Mouse (Mus musculus): ENCODE measurements around the gene Flad1.
"Not testable (repeated sequence)": the region's sequence is repeated elsewhere in the genome, so short reads cannot be mapped to it uniquely, and the experiment has no call there.

The Flad1 gene

DNA sequence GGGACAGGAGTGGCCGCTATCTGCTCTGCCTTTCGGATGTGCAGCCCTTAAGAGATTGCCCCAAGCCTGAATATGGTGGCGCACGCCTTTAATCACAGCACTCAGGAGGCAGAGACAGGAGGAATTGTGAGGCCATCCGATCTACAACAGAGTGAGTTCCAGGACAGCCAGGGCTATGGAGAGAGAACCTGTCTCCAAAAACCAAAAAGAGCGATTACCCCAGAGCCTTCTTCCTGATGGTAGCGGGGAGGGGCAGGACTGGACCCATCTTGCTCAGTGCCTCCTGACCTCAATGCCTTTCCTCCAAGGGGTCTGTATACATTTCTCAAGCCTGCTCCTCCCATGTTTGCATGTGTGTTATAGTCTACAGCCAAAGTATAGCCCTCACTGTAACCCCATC lies 17.4 kb upstream of the Flad1 start:
- not testable (repeated sequence) for DNase-seq (ENCODE audit: low read depth, low spot score)

DNA sequence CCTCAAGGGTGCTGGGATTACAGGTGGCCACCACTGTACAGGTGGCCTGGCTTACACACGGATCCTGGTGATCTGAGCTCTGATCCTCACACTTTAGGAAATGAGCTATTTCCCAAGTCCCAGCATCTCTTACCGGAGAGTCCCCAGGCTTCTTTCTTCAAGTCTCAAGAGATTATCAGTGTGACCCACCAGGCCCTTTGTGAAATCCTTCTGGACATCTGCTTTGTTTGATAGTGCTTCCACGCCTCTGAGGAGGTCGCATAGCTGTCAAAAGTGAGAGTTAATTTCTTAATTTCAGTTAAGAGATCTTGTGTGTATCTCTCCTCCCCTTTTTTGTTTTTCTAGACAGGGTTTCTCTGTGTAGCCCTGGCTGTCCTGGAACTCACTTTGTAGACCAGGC lies 14.2 kb upstream of the Flad1 start:
- DNase-seq (ENCODE audit: low read depth, low spot score) = no peak

DNA sequence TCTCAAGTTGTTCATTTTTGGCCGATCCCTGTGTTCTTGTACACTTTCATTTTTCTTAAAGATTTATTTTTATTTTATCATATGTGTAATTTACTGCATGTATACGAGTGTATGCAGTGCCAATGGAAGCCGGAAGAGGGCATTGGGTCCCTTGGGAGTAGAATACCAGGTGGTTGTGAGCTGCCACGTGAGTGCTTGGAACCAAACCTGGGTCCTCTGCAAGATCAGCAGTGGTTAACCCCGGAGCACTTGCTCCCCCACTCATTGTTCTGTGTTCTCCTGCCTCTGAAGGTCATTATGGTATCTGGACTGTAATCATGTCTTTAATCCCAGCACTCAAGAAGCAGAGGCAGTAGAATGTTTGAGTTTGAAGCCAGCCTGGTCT lies 13.5 kb upstream of the Flad1 start:
- DNase-seq (ENCODE audit: low read depth, low spot score) = no peak

DNA sequence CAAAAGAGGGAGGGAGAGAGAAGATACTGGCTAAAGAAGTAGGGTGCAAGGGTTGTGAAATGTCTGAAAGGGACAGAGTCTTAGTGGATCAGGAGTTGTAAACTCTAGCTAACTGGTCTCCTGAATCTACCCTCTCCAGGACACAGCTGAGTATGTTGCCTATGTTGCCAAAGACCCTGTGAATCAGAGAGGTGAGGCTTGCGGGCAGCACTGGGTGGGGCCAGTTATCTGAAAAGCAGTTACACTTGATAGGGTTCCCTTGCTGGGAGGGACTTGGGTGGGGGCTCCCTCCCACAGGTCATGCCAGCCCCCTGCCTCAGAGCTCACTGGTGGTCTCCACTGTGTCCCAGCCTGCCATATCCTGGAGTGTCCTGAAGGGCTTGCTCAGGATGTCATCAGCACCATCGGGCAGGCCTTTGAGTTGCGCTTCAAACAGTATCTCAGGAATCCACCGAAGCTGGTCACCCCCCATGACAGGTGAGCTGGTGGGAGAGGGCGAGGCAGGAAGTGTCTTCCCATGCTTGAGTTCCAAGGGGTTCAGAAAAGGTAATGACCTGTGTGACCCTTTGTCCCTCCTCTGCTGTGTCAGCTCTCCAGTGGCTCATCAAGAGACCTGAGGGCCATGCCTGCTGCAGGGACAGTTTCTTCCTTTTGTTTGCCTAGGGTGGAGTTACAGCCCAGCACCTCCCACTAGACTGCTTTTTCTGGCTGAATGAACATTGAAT lies 12.9 kb upstream of the Flad1 start:
- no peak for DNase-seq (ENCODE audit: low read depth, low spot score)

DNA sequence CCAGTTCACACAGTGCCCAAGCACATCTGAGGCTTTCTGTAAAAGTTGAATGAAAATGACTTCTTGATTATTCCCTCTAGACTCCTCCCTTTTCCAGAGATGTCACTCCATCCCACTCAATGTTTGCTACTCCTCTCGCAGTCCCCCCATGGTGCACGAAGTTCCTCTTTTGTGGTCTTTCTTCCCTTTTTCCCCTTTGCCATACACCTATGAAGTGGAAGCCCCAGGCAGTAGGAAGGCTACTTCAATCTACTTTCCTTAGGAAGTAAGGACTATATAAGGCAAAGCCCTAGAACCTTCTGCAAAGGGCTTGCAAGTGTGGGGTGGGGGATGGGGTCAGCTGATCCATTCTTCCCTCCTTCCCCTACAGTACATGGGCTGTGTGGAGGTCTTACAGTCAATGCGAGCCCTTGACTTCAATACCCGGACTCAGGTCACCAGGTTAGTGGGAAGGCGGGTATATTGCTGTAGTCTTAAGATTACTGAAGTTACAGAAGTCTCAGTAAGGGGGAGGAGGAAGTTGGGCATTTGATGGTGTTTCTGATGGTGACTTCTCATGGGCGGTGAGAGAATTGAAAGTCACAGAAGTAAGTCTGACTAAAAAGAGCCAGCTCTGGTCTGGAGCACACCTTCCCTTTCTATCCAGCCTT lies 11.0 kb upstream of the Flad1 start:
- DNase-seq (ENCODE audit: low read depth, low spot score) = no peak

DNA sequence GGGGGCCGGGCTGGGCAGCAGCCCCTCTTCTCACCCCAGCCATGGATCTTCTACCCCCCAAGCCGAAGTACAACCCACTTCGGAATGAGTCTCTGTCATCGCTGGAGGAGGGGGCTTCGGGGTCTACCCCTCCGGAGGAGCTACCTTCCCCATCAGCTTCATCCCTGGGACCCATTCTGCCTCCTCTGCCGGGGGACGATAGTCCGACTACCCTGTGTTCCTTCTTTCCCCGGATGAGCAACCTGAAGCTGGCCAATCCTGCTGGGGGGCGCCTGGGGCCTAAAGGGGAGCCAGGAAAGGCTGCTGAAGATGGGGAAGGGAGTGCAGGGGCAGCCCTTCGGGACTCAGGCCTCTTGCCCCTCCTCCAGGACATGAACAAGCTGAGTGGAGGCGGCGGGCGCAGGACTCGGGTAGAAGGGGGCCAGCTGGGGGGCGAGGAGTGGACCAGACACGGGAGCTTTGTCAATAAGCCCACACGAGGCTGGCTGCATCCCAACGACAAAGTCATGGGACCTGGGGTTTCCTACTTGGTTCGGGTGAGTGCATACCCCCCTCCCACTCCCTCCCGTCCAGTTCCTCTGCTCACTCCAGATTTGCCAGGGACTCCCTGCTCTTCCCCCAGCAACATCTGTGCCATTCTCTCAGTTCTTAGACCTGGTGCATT lies 10.3 kb upstream of the Flad1 start:
- DNase-seq (ENCODE audit: low read depth, low spot score) = no peak

DNA sequence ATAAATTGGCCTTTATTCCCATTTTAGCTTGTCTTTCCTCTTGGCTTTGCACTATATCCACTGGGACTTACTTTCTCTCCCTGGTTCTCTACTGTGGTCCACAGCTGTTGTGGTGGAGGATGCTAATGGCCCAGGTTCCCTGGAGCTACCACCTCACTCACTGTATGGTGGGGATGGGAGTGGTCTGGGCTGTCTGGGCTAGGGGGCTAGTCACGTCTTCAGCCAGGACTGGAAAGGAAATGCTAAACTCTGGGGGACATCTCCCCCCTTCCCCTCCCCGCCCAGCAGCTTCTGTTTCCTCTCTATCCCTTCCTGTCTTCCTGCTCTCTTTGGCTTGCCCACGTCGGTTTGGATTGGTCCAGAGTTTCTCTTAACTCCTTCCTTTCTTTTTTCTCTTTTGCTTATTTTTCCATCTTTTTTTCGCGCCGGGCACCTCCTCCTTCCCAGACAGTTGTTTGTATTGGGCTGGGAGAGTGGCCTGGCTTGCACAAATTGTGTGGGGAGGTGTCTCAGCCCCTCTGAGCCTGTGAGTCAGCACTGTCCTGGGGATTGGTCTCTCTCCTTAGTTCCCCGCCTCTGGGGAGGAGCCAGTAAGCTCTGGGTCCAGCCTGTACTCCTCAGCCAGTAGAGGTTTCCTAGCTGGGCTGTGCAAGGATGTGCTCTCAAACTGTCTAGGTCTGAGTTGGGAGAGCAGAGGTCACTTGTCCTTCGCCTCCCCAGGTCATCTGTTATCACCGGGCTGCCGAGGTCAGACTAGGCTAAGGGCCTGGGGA lies 9.5 kb upstream of the Flad1 start:
- peak; percentile 72 for DNase-seq (ENCODE audit: low read depth, low spot score)

DNA sequence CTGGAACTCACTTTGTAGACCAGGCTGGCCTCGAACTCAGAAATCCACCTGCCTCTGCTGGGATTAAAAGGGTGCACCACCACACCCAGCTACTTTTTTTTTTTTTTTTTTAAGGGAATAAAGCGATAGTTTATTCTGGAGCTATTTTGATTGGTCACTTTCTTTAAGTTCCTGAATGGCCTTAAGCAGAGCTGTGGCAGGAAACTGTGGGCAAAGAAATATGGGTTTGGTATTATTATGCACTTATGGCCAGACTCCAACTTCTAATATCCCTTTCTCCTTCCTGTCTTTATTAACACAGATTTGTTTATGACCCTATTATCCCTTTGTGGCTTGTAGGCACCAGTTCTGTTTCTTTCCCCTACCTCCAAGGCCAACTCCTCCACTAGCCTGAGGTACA lies 8.8 kb upstream of the Flad1 start:
- DNase-seq (ENCODE audit: low read depth, low spot score) = no peak

DNA sequence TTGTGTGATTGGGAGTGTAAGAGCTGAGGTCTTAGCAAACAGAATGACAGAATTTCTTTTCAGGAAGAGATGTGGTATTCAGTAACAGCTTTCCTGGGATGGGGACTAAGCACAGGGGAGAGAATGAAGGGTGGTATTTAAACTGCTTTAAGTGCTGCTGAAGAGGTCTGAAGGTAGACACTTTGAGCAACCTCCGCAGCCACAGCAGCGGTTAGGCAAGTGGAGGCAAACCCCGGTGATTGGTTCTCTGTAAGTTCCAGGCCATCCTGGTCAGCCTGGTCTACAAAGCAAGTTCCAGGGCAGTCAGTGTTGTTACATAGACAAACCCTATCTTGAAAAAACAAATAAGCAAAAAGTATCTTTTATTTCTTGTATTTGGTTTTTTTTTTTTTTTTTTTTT lies 8.3 kb upstream of the Flad1 start:
- no peak for DNase-seq (ENCODE audit: low read depth, low spot score)

DNA sequence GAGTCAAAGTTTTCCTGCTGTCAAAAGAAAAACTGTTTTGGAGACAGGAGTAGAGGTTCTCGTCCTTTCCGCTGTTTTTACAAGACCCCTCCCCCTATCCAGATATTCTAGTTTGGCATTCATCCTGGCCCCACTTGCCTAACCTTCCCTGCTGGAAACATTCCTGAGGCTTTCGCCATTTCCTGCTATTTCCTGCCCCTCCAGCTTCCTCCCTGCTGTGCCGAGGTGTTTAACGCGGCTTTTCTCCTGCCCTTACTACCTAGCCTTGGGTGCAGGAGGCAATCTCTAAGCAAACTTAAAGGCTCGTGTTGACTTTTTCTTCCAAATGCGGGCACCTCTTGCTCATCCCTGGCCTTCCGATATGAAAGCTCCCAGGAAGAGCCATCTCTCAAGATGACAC lies 7.9 kb upstream of the Flad1 start:
- DNase-seq (ENCODE audit: low read depth, low spot score) = no peak

DNA sequence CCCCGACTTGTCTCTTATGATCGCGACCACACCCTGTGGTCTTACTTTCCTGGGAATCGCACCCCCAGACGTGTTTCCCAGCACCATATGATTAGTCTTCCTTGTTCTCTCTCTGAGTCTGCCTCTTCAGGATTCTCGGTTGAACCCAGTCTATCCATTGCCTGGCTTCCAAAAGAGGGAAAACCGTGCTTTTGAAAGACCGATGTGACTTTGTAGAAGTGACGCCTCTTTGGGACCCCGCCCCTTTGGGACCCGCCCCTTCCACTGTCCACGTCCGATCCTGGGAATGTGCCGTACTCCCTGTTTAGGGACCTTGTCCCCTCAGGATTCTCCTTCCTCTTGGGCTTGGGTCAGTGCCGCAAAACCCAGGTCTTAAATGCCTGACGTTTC lies 7.2 kb upstream of the Flad1 start:
- no peak for DNase-seq (ENCODE audit: low read depth, low spot score)

DNA sequence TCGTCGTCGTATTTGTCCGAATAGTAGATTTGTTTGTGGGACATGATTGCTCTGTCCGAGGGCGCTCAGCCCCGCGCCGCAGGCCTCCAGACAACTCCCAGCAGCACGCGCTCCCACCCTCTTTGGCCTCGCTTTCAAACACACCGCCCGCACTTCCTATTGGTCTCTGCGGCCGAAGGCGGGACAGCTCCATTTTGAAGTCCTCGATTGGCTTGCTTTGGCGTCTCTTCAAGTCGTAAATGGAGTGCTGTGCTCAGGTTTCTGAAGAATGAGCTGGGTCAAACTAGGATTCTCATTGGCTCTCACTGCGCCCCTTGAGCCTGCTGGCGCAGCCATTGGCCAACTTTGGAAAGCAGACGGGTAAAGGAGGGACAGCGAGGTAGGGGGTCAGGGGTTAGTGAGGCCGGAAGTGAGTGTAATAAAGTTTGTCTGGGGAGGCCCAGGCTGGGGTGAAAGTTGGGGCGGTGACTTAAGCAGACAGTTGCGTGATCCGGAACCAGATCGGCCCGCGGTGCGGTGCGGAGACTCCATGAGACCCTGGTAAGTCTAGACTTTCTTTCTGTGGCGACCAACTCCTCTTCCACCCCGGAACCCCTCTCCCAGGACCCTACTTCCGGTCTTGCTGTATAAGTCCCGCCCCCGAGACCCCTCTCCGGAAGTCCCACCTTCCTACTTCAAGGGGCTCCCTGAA lies 6.6 kb upstream of the Flad1 start, which contains the start of the genes Cks1b and Shc1:
TSS of gene Cks1b (minus strand) at position 214 of the 691 bp plus-strand sequence.
TSS of gene Shc1 (plus strand) at position 274 of the 691 bp plus-strand sequence.
- peak; percentile 98 for DNase-seq (ENCODE audit: low read depth, low spot score)

DNA sequence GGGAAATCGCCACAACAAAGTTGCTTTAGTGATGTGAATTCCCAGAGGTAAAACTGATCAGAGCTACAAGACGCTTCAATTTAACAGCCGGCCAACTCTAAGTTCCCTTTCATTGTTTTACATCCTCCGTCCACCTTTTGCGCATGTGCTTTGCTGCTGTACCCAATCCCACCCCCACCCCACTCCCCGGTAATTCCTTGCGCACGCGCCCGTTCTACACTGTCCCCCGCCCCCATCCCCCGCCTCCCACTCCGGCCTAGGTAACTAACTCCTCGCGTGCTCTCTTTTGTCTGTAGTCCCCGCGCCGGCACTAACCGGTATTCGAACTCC lies 6.1 kb upstream of the Flad1 start:
- DNase-seq (ENCODE audit: low read depth, low spot score) = no peak

DNA sequence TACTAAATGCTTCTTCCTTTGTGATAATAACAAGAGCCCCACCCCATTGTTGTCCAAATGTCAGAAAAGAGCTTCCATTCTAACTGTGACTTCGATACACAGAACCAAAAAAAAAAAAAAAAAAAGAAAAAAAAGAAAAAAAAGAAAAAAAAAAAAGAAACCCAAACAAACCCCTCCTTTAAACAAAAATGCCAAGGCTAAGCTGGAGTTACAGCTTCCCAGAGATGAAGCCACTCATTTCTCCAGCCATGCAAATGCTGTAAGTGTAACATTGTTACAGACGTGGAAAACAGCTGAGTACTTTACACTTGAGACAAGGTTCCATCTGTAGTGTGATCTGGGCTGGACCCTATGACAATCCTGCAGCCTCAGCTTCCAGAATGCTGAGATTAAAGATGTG lies 5.5 kb upstream of the Flad1 start:
- DNase-seq (ENCODE audit: low read depth, low spot score) = no peak

DNA sequence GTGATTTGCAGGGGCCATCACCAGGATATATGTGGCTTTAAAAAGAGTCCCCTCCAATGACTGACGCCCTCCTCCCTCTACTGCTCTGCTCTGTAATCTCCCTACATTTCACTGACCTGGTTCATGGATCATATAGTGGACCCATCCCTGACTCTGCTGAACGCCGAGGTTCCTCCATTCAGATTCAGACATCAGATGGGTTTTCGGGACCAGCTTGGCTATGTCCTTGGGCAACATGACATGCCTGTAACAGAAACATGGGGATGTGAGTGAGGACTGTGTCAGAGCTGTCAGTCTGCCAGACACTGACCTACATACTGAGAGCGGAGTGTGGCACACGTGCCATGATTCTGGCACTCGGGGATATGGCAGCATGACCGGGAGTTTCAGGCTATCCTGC lies 4.5 kb upstream of the Flad1 start:
- DNase-seq (ENCODE audit: low read depth, low spot score) = no peak

DNA sequence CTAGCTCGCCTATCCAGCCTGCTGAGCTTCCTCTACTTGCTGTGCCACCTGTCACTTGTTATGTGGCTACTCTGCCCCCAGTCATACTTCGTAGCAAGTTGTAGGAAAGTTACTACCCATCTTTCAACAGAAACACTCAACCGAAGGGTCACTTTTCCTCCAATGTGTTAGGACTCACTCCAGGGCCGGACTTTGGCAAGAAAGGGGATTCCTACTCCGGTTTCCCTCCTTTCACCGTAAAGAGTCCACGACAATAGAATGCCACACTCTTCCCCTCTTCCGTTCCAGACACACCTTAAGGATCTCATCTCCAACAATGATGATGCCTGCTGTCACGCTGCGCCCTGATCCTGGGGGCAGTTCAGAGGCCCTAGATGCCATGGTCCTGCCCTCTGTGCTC lies 806 bp downstream of the Flad1 start:
- DNase-seq (ENCODE audit: low read depth, low spot score) = no peak

DNA sequence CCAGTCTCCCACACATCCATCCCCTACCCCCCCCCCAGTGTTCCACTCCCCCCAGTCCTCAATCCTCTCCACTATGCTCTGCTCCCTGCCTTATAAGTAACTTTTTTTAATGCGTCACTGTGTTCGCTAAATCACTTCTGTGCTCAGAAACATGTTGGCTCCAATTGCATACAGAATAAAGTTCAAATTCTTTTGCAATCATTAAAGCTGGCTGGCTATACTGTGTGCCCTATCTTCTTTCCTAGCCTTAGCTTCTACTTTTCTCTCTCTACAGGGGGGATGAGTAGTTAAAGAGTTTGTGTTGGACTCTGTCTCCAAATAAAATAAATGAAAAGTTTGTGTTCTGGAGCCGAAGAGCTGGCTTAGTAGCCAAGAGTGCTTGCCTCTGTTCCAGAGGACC lies 2.0 kb downstream of the Flad1 start:
- no peak for DNase-seq (ENCODE audit: low read depth, low spot score)

DNA sequence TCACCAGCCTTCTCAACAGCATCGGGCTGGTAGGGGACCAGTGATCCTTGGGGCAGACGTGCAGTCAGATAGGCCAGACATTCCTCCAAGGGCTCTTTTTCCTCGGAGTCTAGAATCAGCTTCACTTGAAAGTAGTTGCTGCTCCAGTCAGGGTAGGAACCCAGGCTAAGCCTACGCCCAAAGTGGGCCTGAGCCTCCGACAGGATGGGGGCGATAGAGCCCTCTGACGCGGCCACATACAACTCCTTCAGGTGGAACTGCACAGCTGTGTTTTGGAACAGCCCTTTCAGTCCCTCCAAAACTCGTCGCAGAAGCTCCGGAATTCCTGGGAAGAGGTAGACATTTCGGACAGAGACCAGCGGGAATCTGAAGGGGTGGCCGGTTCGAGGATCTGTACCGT lies 3.2 kb downstream of the Flad1 start:
- DNase-seq (ENCODE audit: low read depth, low spot score) = no peak

DNA sequence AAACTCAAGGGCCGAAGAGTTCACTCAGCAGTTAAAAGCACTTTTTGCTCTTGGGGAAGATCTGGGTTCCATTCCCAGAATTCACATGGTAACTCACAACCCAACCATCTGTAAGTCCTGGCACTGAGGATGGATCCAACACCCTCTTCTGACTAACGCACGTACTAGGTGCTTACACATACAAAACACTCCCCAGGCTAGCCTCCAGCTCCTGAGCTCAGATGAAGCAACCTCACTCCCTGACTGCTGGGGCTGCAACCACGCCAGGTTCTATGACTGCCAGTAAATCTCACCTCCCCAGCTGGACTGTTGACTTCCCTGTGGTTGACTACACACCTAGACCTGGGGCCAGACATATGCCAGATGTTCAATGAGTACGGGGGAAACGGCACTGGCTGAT lies 4.8 kb downstream of the Flad1 start:
- no peak for DNase-seq (ENCODE audit: low read depth, low spot score)

DNA sequence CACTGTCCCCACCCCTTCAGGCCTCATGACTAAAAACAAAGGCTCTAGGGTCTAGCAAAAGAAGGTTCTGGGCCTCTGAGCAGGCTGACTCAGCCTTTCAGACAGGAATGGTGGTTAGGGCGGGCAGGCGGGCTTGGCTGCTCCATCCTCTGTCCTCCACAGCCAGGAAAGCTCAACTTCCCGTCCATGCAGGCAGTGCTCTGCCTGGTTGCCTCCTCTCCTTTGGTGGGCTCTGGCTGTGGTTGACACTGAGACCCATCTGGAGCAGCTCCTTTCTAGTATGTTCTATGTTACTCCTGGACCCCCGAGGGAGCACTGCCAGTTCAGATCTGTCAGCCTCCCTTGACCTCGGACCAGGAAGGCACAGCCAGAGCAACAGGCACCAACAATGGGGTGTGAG lies 9.0 kb downstream of the Flad1 start, which contains the start of gene Lenep:
TSS of gene Lenep (minus strand) at position 101 of the 400 bp plus-strand sequence.
- DNase-seq (ENCODE audit: low read depth, low spot score) = no peak

DNA sequence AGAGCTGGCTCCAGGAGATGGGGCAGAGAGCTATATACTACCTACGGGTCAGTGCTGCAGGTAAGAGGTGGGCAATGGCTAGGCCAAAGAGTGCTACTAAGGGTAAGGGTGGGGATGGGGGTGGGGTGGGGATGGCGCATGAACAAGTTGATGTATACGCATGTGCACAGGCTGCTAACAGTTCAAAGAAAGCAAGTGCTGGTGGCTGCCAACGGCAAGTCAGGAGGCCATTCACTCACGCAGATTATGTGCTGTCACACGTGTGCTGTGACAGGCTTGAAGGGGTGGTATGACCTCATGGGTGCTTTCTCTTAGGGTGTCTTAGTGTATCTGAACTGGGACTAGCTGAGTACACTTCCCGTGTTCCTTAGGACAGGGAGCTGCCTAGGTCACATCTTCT lies 10.3 kb downstream of the Flad1 start:
- no peak for DNase-seq (ENCODE audit: low read depth, low spot score)

DNA sequence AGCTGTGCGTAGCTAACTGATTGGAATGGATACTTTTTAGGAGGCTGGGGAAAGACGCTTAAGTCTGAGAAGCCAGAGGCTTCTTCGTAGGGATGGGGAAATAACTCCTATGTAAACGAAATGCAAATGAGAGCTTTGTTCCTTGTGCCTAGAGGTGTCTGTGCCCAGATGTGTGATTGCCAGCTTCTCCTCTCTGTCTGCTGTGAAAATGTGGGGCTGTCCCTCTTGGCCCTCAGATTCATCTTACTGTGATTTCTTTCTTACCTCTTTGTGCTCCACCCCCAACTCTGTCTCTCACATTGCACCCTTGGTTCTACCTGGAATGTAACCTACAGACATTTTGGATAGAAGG lies 15.0 kb downstream of the Flad1 start:
- no peak for DNase-seq (ENCODE audit: low read depth, low spot score)

Data from telencephalon, adult 2 months (tissue).